Mouse (Mus musculus): ENCODE data around the gene Mrpl48.

GRCm38 (mm10) chr7:100501027-100501843 lies 106.9 kb downstream of the Mrpl48 start:
- TF ChIP-seq CTCF (IDR thresholded peaks at IDR 0.05; ENCODE audit: control insufficient read depth, insufficient read depth, insufficient read length) (no peak), CEBPB (IDR thresholded peaks at IDR 0.05; ENCODE audit: low read depth) (no peak), MYOD1 (IDR thresholded peaks at IDR 0.05; ENCODE audit: control insufficient read depth, insufficient read length, low read depth) (no peak)

Measured in C2C12 (cell line).